Mouse (Mus musculus): Measurements from ENCODE around the gene Asns.

Asns gene

GRCm38 (mm10) chr6:7692884-7693585, at the start of gene Asns:
TSS of gene Asns (minus strand) at chr6:7693254.
- DNase-seq (ENCODE audit: low spot score): peak; percentile 85

GRCm38 (mm10) chr6:7741721-7742120, 48.7 kb upstream of the Asns start:
- DNase-seq (ENCODE audit: low spot score): no peak

GRCm38 (mm10) chr6:7737842-7738241, 44.8 kb upstream of the Asns start:
- DNase-seq (ENCODE audit: low spot score): no peak

- DNase-seq (ENCODE audit: low spot score): peak; percentile 91
Measured at GRCm38 (mm10) chr6:7732754-7733708, 40.0 kb upstream of the Asns start.

GRCm38 (mm10) chr6:7732097-7732496, 39.0 kb upstream of the Asns start:
- no peak for DNase-seq (ENCODE audit: low spot score)

GRCm38 (mm10) chr6:7729128-7729527, 36.1 kb upstream of the Asns start:
- DNase-seq (ENCODE audit: low spot score): no peak

- no peak for DNase-seq (ENCODE audit: low spot score)
Measured at GRCm38 (mm10) chr6:7728241-7728640, 35.2 kb upstream of the Asns start.

GRCm38 (mm10) chr6:7716236-7716635, 23.2 kb upstream of the Asns start:
- DNase-seq (ENCODE audit: low spot score): no peak

- DNase-seq (ENCODE audit: low spot score): no peak
Measured at GRCm38 (mm10) chr6:7714230-7714629, 21.2 kb upstream of the Asns start.

GRCm38 (mm10) chr6:7711837-7712330, 18.8 kb upstream of the Asns start:
- DNase-seq (ENCODE audit: low spot score): no peak

GRCm38 (mm10) chr6:7708246-7708645, 15.2 kb upstream of the Asns start:
- DNase-seq (ENCODE audit: low spot score): no peak

- DNase-seq (ENCODE audit: low spot score): no peak
Measured at GRCm38 (mm10) chr6:7706796-7707195, 13.7 kb upstream of the Asns start.

- no peak for DNase-seq (ENCODE audit: low spot score)
Measured at GRCm38 (mm10) chr6:7697999-7698699, 5.1 kb upstream of the Asns start.

- DNase-seq (ENCODE audit: low spot score): no peak
Measured at GRCm38 (mm10) chr6:7697077-7697643, 4.1 kb upstream of the Asns start.

- no peak for DNase-seq (ENCODE audit: low spot score)
Measured at GRCm38 (mm10) chr6:7696641-7697040, 3.6 kb upstream of the Asns start.

- DNase-seq (ENCODE audit: low spot score): no peak
Measured at GRCm38 (mm10) chr6:7695901-7696300, 2.8 kb upstream of the Asns start.

GRCm38 (mm10) chr6:7693666-7694065, 612 bp upstream of the Asns start:
- DNase-seq (ENCODE audit: low spot score): no peak

- peak; percentile 5 for DNase-seq (ENCODE audit: low spot score)
Measured at GRCm38 (mm10) chr6:7692451-7692850, 603 bp downstream of the Asns start.

GRCm38 (mm10) chr6:7692037-7692436, 1.0 kb downstream of the Asns start:
- no peak for DNase-seq (ENCODE audit: low spot score)

- no peak for DNase-seq (ENCODE audit: low spot score)
Measured at GRCm38 (mm10) chr6:7690456-7690855, 2.6 kb downstream of the Asns start.

- DNase-seq (ENCODE audit: low spot score): no peak
Measured at GRCm38 (mm10) chr6:7689180-7689579, 3.9 kb downstream of the Asns start.

GRCm38 (mm10) chr6:7686047-7686446, 7.0 kb downstream of the Asns start:
- no peak for DNase-seq (ENCODE audit: low spot score)

Data from urinary bladder, postnatal 14 days (tissue).